Mouse (Mus musculus) gastrocnemius, postnatal 14 days (tissue): ENCODE measurements around the gene Etfbkmt. TPM values are rescaled to one million over a fixed set of nuclear protein-coding genes. Genes with fewer than 3 reads are reported as not detected.
"Not testable (repeated sequence)": the region's sequence is repeated elsewhere in the genome, so short reads cannot be mapped to it uniquely, and the experiment has no call there.

Experiments used
- DNase-seq: peaks from one replicate; pipeline ENCODE4 v3.0.0; 2021; ENCODE audit warnings: mixed read lengths
- intact Hi-C: fragments of 180-260 bp; cut with DNase I; formaldehyde crosslinking; loops from one replicate; pipeline ENCODE4 v1.15.1; 2025; ENCODE audit warnings: low total_unique reads
- long read RNA-seq, 2 experiments: library from polyadenylated mRNA; stranded (forward); transcript quantifications; one replicate each; pipeline ENCODE4 v2.0.0; 2021
- total RNA-seq, 2 experiments: library from RNA; stranded (reverse); gene quantifications; 2 replicates each; pipeline ENCODE4 v1.2.3; 2021

Etfbkmt gene
- total RNA-seq: 10 to 100 TPM in 1 of 2 experiments, 1 to 10 TPM in 1; 7.6 to 15.0 TPM
- long read RNA-seq, experiment 1, partial matches to known transcripts: 0 of 4 reads
- long read RNA-seq, experiment 1, other reads (novel, unspliced or antisense): 0 of 4 reads
- long read RNA-seq, experiment 2, partial matches to known transcripts: 0 of 5 reads
- long read RNA-seq, experiment 2, other reads (novel, unspliced or antisense): 0 of 5 reads

DNA sequence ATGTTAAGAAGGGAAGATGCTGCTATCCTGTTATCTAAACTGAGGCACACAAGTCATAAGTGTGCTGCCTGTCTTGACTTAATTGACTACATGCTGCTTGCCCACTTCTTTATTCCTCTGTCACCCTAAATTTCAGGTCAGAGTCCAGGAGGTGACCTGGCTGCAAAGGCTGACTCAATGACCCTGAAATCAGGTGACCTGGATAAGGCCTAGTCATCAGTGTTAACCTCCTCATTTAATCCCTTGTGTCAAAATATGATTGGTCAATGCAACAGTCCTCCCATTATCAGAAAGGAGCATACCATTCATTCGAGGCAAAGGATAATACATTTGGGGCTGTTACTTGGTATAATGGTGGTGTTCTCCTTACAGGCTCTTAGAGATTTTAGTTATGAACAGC is at the start of gene Etfbkmt:
Etfbkmt (plus strand) TSS at position 379 of the 400 bp plus-strand sequence.
- intact Hi-C loops: no loop called here

DNA sequence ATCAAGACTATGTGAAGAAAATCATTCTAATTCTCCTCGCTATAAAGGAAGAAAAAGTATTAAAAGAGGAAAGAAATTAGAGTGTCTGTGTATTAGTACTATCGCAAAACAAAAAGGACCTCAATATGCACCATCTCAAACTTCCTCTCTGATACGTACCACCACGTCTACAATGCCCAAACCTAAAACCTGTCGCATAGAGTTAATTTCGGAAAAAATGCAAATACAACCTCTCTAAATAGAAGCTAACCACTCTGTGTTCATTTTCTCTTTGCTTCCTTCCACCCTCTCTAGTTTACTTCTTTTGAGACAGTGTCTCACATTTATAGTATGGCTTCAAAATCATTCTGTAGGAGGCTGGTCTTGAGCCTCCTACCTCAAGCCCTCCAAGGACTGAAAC is 47.2 kb upstream of the Etfbkmt start:
- intact Hi-C loops: no loop called here

More for the DNA sequence above, at the start of gene Etfbkmt:
- no peak for DNase-seq

DNA sequence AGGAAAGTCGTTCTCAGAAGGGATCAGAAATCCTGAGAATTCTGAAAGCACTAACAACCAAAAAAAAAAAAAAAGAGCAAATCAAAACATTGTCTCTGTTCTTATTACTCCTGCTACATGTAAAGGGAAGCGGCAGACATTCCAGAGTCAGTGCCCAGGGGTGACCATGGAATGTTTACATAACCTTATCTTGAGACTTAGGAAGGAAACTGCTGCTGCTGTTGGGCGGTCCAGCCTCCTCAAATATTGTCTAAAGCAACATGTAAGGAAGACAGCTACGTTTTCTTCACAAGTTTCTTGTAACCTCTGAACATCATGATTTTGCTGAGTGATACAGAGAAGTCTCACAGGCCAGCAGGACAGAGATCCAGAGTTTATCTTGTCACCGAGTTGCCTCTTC is 46.2 kb upstream of the Etfbkmt start:
- intact Hi-C loops: no loop called here
- no peak for DNase-seq

More for the DNA sequence above, 47.2 kb upstream of the Etfbkmt start:
- DNase-seq: no peak

DNA sequence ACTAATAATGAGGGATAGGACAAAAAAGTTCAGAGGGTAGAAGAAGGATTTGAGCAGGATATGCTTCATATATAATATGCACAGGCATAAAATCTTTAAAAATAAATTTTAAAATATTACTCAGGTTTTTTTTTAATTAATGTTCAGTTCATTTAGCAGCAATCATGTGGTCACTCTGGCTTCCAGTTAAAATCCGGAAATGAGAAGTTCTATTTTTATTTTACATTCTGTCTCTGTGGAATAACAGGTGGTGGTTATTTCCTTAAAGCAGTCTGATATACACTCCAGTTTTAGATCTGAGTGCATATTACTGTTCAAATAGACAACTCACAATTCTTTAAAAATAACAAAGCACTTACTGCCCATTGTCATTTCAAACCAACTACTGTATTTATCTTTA is 45.1 kb upstream of the Etfbkmt start:
- intact Hi-C loops: no loop called here

DNA sequence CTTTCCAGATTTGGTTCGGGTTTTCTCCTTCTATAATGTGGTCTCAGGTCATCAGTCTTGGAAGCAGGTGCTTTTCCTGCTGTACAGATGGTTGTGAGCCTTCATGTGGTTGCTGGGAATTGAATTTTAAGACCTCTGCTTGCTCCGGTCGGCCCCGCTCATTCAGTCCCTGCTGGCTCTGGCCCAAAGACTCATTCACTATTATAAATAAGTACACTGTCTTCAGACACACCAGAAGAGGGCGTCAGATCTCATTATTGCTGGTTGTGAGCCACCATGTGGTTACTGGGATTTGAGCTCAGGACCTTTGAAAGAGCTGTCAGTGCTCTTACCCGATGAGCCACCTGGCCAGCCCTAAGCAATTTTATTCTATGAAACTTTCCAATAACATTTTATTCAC is 44.3 kb upstream of the Etfbkmt start:
- DNase-seq: peak; percentile 4

More for the DNA sequence above, 45.1 kb upstream of the Etfbkmt start:
- DNase-seq: no peak

DNA sequence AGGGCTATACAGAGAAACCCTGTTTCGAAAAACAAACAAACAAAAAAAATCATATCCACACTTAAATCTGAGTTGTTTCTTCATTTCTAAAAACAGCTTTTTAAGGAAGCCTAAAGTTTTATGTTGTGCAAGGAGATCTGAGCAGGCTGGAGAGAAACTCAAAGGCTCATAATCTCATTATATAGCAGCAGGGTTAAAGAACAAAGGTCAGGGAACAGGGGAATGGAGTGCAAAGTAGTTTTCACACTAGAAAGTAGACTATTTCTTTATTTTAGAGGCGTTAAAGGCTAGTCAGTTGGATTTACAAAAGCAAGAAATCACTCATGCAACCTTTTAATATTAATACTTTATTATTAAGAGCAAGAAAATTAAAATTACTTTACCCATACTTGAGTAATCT is 43.4 kb upstream of the Etfbkmt start:
- no peak for DNase-seq
- intact Hi-C loops: no loop called here

More for the DNA sequence above, 44.3 kb upstream of the Etfbkmt start:
- intact Hi-C loops: no loop called here

DNA sequence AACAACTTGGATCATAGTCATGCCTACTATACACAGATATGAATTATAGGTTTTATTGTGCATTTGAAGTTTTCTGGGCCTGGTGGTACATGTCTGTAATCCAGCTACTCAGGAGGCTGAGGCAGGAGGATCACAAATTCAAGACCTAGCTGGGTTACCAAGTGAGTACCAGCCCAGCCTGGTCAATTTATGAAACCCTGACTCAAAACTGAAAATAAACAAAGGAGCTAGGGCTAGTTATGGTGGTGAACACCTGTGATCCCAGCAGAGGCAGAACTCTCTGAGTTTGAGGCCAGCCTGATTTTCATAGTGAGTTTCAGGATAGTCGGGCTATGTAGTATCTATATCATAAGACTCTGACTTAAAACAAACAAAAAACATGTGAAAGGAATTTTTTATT is 42.4 kb upstream of the Etfbkmt start:
- no peak for DNase-seq
- intact Hi-C loops: no loop called here

DNA sequence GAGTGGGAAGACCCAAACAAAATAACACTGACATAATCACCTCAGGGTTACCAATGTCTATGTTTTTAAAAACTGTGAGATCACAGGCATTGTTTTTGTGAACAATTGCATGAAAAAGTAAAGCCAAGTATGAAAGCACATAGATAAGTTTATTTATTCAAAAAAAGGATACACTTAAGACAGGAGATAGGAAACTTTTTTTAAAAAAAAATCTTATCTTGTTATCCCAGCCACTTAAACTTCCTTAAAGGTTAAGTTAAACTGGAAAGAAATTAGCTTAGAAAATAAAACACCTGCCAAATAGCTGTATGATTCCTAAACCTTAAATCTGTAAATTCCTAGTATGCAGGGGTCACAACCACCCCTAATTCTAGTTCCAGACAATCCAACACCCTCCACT is 40.7 kb upstream of the Etfbkmt start:
- intact Hi-C loops: no loop called here
- DNase-seq: no peak

DNA sequence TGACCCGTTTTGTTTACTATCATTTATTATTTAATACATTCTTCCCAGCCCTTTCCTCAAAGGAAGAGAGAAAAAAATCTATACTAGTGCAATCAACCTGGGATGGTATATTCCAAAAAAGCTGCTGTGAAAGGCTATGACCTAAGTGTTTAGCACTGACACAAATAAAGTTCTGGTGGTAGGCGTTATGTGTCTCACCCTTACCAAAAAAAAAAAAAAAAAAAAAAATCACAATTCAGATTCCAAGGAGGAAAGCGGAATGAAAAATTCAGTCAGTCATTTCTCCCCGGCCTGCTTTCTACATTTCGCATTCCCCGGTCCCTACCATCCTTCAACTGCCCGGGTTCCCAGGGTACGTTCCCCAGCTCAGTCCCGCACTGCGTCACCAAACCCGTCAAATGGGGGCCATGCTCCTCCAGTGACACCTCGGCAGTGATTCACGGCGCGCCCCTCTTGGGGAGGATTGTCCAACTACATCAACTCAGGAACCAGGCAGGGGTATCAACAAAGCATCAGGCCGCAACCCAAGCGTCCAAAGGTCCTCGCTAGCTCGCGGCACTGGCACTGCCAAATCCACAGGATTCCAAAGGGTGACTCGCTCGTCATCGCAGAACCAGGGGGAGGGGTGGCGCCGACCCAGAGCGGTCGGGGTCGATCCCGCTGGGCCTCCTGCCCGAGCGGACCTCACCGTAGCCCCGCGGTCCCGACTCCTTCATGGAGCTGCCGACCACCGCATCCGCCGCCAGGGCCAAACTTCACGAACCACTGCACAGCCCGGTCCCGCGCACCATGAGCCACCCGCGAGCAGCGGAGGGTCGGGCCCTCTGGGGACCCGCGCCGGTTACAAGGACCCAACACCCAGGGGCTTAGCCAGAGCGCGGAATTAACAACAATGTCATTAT is 39.2 kb upstream of the Etfbkmt start:
- peak; percentile 32 for DNase-seq
- intact Hi-C loops: no loop called here

DNA sequence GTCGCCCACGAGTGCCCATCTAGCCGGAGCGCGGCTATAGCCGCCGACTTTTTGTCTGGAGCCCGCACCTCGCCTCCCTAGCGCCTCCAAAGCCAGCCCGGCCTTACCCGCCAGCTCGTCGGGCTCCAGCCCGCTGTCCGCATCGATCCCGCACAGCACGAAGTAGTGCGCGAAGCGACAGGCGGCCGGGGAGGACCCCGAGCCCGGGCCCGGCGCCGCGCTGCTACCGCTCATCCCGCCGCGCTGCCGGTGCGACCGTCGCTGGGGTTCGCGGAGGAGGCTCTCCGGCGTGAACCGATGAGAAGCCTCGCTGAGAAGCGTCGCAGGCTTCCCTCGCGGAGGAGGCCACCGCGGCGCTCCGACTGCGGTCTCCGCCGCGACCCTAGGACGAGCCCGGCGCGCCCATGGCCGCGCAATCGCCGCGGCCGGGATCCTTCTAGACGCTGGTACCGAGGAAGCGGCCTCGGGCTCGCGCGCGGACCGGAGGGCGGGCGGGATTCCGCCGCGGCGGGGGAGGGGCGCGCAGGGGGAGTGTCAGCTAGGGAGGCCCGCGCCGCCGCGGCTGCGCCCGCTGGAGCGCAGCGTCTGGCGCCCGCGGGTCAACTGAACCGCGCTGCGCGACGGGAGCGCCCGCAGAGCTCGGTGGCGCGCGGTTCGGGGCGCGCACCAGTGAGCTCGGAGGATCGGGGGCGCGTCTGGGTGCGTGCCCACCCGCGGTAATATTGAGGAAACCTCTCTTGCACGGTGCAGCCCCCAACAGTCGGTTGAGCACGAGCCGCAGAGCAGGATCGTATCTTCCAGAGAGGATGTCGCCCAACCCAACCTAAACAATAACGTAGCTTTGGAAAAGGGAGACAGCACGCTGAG is 38.3 kb upstream of the Etfbkmt start, which contains the start of gene Dennd5b:
Dennd5b (minus strand) TSS at position 605 of the 867 bp plus-strand sequence.
- DNase-seq: peak; percentile 84
- intact Hi-C loops: no loop called here

DNA sequence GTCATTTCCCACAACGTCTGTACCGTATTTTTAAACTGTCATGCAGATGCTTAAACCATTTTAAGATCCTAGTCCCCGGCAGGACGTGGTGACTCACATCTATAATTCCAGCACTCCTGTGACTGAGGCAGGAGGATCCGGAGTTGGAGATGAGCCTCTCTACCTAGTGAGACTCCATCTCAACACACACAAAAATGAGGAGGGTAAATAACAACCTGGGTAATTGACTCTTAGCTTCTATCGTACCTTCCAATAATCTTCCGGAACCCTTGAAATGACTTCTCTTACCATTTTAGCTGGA is 37.8 kb upstream of the Etfbkmt start:
- intact Hi-C loops: no loop called here
- no peak for DNase-seq

DNA sequence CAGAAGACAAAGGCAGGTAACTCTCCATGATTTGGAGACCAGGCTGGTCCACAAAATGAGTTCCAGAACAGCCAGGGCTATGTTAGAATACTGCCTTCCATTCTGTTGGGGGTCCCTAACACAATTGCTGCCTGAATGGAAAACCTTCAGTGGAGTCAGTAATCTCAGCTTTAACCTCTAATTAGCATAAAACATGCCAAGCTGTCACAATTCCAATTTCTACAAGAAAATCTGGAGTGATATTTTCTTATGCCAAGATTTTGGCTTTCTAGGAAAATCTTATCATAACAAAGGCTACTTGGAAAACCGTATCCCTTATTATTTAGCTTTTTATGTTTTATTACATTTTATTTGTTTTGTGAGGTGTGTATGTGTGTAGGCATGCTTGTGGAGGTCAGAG is 36.2 kb upstream of the Etfbkmt start:
- no peak for DNase-seq
- intact Hi-C loops: no loop called here

DNA sequence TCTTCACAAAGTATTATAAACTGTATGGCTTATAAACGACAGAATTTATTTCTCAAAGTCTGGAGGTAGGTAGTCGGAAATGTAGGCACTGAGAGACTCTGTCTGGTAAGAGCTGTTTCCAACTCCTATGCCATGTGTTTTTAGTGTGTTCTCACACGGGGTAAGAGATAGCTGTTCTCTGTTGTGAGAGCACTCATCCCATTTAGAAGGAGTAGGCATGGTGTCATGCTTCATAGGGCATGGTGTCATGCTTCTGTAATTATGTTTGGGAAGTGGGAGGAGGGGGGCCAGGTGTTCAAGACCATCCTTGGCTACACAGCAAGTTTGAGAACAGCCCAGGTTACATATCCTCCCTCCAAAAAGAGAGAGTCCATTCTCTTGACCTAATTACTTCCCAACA is 32.0 kb upstream of the Etfbkmt start:
- intact Hi-C loops: no loop called here
- DNase-seq: no peak

DNA sequence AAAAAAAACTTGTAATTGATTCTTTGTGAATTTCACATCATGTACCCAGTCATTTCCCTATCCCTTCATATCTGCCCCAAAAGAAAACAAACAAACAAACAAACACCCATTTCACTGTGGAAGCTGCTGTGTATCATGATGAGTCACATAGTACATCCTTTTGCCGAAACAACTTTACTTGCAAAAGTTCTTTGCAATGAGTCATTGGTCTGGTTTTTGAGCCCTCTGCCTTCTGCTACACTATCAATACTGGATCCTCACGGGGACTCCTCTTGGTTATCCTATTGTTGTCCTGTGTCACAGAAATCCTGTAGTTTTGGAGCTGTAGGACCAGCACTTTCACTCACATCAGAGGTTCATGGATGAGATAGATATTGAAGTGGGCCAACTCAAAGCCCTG is 30.7 kb upstream of the Etfbkmt start:
- no peak for DNase-seq
- intact Hi-C loops: no loop called here

DNA sequence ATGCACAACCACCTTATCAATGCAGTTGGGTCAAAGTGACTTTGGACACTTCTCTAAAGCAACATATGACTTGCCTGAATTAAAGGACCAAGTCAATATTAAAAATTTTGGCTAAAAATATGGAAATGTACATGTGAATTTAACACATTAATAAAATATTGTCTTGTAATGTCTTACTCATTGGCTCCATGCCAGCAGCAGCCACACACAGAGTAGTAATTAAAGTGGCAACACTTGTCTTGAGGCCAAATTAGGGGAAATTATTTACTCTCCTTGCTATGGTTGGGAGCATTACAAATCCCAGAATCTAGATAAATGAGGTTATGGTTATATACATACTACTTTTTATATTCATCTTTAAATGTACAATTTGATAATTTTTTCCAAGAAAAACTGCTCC is 22.7 kb upstream of the Etfbkmt start:
- intact Hi-C loops: loop anchor here (2.0 to 5.0 kb wide), 2 partner anchors 60 to 104 kb away; no protein-coding TSS in a partner anchor

DNA sequence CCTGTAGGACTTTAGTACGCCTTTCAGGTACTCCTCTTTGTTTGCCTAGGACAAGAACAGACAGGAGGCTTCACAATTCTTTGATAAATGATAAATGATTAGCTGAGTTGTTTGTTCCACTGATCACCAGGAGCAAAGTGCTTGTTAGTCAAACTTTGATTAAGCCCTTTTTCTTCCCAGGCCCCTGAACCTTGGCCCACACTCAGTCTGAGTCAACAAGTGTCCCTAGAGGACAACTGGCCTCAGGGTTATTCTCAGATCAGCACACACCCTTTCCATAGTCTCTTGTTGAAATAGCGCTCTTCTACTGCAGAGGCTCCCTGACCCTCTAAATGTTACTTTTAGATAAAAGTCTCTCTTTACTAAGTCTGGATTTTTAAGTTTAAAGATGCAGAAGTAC is 20.7 kb upstream of the Etfbkmt start:
- intact Hi-C loops: loop anchor here (5.0 kb wide), 1 partner anchor 62 kb away; no protein-coding TSS in a partner anchor
- DNase-seq: peak; percentile 29

More for the DNA sequence above, 22.7 kb upstream of the Etfbkmt start:
- no peak for DNase-seq

DNA sequence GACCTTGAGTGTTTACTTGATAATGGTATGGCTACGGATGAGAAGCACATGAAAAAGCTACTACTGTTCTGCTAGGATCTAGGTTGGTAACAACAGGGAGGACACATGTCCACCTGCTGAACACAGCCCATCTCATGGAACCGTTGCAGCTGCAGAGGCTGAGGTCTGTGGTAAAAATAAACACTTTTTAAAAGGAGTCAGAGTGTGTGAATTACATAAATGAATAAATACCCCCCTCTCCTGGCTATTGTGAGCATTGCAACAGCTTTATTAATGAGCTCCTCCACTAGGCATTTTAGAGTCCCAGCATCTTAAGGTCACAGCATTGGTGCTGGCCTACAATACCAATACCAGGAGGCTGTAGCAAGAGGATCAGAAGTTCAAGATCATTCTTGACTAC is 19.8 kb upstream of the Etfbkmt start:
- intact Hi-C loops: loop anchor here (5.0 kb wide), 1 partner anchor 63 kb away; no protein-coding TSS in a partner anchor
- DNase-seq: peak; percentile 17

DNA sequence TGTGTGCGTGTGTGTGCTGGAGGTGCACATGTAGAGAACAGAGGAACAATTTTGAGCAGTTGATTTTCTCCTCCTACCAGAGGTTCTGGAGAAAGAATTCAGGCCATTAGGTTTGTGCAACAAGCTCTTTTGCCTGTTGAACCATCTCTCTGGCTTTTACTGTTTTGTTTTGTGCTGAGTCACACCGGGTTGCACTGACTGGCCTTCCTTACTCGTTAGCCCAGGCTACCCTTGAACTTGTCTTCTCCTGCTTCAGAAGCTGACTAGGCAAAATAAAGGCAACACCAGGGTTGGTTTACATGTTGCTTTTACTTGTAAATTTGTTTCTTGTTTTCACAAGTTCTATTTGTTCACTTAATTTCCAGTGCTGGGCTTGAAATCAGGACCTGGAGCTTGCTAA is 16.6 kb upstream of the Etfbkmt start:
- intact Hi-C loops: no loop called here
- DNase-seq: no peak

DNA sequence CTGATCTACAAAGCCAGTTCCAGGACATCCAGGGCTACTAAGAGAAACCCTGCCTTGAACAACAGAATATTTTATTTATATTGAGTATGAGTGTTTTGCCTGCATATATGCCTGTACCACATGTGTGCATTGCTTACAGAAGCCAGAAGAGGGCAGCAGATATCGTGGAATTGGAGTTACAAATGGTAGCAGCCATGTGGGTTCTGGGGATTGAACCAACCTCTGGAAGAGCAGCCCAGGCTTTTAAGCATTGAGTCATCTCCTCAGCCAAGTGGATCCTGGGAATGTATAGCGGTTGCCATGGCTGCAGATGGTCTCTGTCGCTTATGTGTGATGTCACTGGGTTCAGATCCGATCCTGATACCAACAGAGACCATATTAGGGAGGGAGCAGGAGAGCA is 13.0 kb upstream of the Etfbkmt start:
- intact Hi-C loops: no loop called here
- DNase-seq: peak; percentile 22

DNA sequence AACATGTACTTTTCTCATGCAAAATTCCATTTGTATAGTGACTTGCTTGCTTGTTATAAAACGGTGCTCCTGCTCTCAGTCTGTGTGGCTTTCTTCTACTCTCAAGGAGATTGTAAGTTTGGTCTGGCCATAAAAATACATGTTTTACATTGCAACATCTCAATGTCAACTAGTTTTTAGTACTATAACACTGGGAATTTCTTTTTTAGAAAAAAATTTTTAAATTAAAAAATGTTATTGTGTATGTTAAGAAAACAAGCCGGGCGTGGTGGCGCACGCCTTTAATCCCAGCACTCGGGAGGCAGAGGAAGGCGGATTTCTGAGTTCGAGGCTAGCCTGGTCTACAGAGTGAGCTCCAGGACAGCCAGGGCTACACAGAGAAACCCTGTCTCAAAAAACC is 9.8 kb upstream of the Etfbkmt start, which contains the start of gene Gm10203:
Gm10203 (plus strand) TSS at position 301 of the 400 bp plus-strand sequence.
- DNase-seq, intact Hi-C loops: not testable (repeated sequence)
